Mouse (Mus musculus) heart, embryonic 14.5 days (tissue): ENCODE results near the gene Arhgef17. TPM values are rescaled to one million over a fixed set of nuclear protein-coding genes. Genes with fewer than 3 reads are reported as not detected.
A peak's percentile ranks its signal among the peaks of the same experiment; 100 is the strongest.

Experiments
- ATAC-seq: fragments of 200-750 bp; cut with Nextera tagmentation; 2 replicates; pipeline ENCODE4 v1.8.0; 2017; ENCODE audit warnings: low read depth, moderate TSS enrichment; ENCODE audit not compliant: insufficient number of reproducible peaks, insufficient read depth, low FRiP score
- H3K27ac ChIP-seq, 2 experiments: fragments of 200-500 bp in 1 of 2; fragments of 300-500 bp in 1 of 2; sonication (generic) in 1 of 2; replicated peaks in 1 of 2; 2 replicates each; pipeline ENCODE4 v1.5.1; 2012 to 2014; ENCODE audit warnings: low read depth in 2 of 2, low read length in 2 of 2, control low read depth in 1 of 2, mild to moderate bottlenecking in 1 of 2, mixed read lengths in 1 of 2; ENCODE audit not compliant: control insufficient read depth in 1 of 2, insufficient read depth in 1 of 2
- H3K27me3 ChIP-seq: fragments of 300-500 bp; sonication (generic); 2 replicates; pipeline ENCODE4 v1.6.1; 2014; ENCODE audit warnings: mild to moderate bottlenecking, low read length, control low read depth; ENCODE audit not compliant: control insufficient read depth, insufficient read depth
- H3K36me3 ChIP-seq: fragments of 300-500 bp; sonication (generic); 2 replicates; pipeline ENCODE4 v1.6.1; 2014; ENCODE audit warnings: mild to moderate bottlenecking, control low read depth, low read length, mixed read lengths; ENCODE audit not compliant: control insufficient read depth, insufficient read depth
- H3K4me1 ChIP-seq, 2 experiments: fragments of 200-500 bp in 1 of 2; fragments of 300-500 bp in 1 of 2; sonication (generic) in 1 of 2; 2 replicates each; pipeline ENCODE4 v1.6.1; 2012 to 2014; ENCODE audit warnings: low read length in 2 of 2, control low read depth in 1 of 2, mixed read lengths in 1 of 2; ENCODE audit not compliant: control insufficient read depth in 2 of 2, insufficient read depth in 2 of 2
- H3K4me2 ChIP-seq: fragments of 300-500 bp; sonication (generic); 2 replicates; pipeline ENCODE4 v1.6.1; 2014; ENCODE audit warnings: mild to moderate bottlenecking, low read length
- H3K4me3 ChIP-seq, 2 experiments: fragments of 200-500 bp in 1 of 2; fragments of 300-500 bp in 1 of 2; sonication (generic) in 1 of 2; 2 replicates each; pipeline ENCODE4 v1.5.1; 2012 to 2014; ENCODE audit warnings: low read length in 2 of 2, mild to moderate bottlenecking in 2 of 2, control low read depth in 1 of 2, low read depth in 1 of 2, moderate library complexity in 1 of 2; ENCODE audit not compliant: control insufficient read depth in 1 of 2, insufficient read depth in 1 of 2
- H3K9ac ChIP-seq: fragments of 300-500 bp; sonication (generic); 2 replicates; pipeline ENCODE4 v1.6.1; 2014; ENCODE audit warnings: mild to moderate bottlenecking, low read length
- H3K9me3 ChIP-seq: fragments of 300-500 bp; sonication (generic); 2 replicates; pipeline ENCODE4 v1.6.1; 2016; ENCODE audit warnings: low read length, control low read depth; ENCODE audit not compliant: control insufficient read depth
- WGBS: fragments of 180-500 bp; shearing (Covaris S2); extraction: QIAGEN DNeasy Blood & Tissue Kit; methylation state at CpG from one replicate; pipeline ENCODE4 v1.1.7; 2014; 5-methylcytosine and 5-hydroxymethylcytosine counted together
- polyA plus RNA-seq: library from polyadenylated mRNA; unstranded; fragments of >200 nt; fragmentation: Nextera tagmentation; extraction: Ambion mirVana; gene quantifications from 2 replicates; pipeline ENCODE4 v1.2.1, GENCODE M21; 2014

Gene Arhgef17
- polyA plus RNA-seq, 1 experiment from 2014 or later: 8.9 TPM

DNA sequence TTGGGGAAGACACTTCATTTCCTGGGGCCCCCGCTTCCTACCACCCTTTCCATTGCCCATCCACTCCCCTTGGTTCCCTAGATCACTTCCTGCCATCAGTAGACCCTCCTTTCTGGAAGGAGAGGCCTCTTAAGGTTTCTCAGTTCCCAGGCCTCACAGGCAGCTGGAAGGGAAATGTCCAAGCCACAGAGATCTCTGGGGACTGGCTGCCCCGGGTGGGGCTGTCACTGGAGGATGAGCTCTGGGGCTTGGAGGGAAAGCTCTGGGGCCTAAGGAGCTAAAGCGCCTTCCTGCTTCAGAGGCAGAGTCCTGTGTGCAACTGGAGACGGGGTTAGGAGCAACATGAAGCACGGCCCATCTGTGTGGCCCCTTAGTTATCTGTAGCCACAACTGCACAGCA, 27.3 kb downstream of the Arhgef17 start:
- H3K4me3 ChIP-seq: no peak overlapping the region
- no peaks in the 10 kb centered on the region for H3K9me3 ChIP-seq
- no peak overlapping the region for H3K4me2 ChIP-seq
- H3K9ac ChIP-seq: no peak overlapping the region
- H3K4me1 ChIP-seq: peaks cover 6 to 26% of the 10 kb centered on the region in 2 experiments
- H3K27me3 ChIP-seq: no peaks in the 10 kb centered on the region
- no peak overlapping the region for H3K27ac ChIP-seq
- no peak for ATAC-seq
- WGBS: 79% methylated on average over 5 of the region's 5 CpGs
- H3K36me3 ChIP-seq: peaks cover 12% of the 10 kb centered on the region; the same call in 1 of the 2 replicates

DNA sequence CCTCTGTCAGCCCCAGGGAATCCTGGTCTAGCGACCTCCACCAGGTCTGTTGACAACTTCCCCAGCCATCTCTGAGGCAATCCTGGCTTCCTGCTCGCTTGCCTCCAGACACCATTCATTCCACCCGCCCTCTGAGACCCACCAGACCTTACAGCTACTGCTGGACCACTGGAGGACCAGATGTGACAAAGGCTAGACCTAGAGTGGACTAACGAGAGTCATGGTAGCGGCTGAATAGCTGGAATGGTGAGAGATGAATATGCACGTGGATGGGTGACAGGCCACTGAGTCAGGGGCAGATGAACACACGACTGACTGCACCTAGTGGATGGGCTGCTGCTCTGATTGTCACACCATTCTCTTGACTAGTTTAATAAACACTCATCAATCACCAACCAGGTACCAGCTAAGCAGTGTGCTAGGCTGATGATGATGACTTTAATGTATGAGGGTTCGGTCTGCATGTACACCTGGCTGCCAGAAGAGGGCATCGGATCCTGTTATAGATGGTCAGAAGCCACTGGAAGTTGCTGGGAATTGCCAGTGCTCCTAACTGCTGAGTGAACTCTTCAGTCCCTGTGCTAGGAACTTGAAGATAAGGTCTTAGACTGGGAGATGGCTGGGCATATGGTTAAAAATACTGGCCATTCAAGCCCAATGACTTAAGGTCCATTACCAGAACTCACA, 29.3 kb downstream of the Arhgef17 start:
- H3K4me3 ChIP-seq: no peak overlapping the region
- H3K27ac ChIP-seq: no peak overlapping the region
- no peak overlapping the region for H3K9ac ChIP-seq
- WGBS: 76% methylated on average over 9 of the region's 9 CpGs
- peaks cover 0 to 9% of the 10 kb centered on the region in 2 experiments; a peak in 3 of 4 replicates for H3K4me1 ChIP-seq
- H3K36me3 ChIP-seq: peaks cover 12% of the 10 kb centered on the region; the same call in 1 of the 2 replicates
- H3K9me3 ChIP-seq: no peaks in the 10 kb centered on the region
- no peak overlapping the region for H3K4me2 ChIP-seq
- no peaks in the 10 kb centered on the region for H3K27me3 ChIP-seq
- ATAC-seq: no peak

DNA sequence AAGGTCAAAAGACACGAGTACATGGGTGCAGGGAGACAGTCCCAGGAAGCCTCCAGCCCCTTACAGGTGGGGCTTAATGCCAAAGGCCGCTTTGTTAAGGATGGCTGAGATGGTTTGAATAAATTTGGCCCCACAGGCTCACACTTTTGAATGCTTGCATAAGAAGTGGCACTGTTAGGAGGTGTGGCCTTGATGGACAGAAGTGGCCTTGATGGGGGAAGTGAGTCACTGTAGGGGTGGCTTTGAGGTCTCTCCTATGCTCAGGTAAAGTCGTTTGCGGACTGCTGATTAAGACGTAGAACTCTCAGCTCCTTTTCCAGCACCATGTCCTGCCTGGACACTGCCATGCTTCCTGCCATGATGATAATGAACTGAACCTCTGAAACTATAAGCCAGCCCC, 34.1 kb downstream of the Arhgef17 start:
- H3K9me3 ChIP-seq: no peaks in the 10 kb centered on the region
- no peak overlapping the region for H3K4me2 ChIP-seq
- no peaks in the 10 kb centered on the region for H3K27me3 ChIP-seq
- no peak overlapping the region for H3K9ac ChIP-seq
- 0 out of 2 replicates have a peak, but pooled peaks cover 7% of the 10 kb centered on the region for H3K36me3 ChIP-seq
- ATAC-seq: no peak
- peaks cover 19 to 28% of the 10 kb centered on the region in 2 experiments for H3K4me1 ChIP-seq
- H3K27ac ChIP-seq: no peak overlapping the region
- WGBS: 74% methylated on average over 5 of the region's 5 CpGs
- H3K4me3 ChIP-seq: no peak overlapping the region

DNA sequence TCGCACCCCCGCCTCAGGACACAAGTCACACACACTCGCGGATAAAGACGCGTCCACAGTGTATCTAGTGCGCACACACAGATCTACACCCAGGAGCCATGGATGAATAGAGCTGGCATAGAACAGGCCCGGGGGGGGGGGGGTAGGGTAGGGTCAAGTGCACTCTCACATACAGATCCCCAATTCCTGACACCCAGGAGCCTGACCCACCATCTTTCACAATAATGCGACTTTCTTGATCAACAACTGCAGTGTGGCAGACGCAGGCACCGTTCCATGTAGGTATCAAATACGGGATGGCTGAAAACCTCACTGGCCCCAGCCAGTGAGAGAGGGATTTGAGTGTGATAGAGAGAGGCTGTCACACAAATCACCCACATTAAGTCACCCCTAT, 37.1 kb downstream of the Arhgef17 start:
- ATAC-seq: no peak
- no peaks in the 10 kb centered on the region for H3K27me3 ChIP-seq
- WGBS: 3% methylated on average over 12 of the region's 12 CpGs
- H3K4me2 ChIP-seq: peak overlapping the region; percentile 98
- peaks cover 21 to 30% of the 10 kb centered on the region in 2 experiments for H3K4me1 ChIP-seq
- no peaks in the 10 kb centered on the region for H3K9me3 ChIP-seq
- no peak overlapping the region for H3K27ac ChIP-seq
- H3K36me3 ChIP-seq: peaks cover 13% of the 10 kb centered on the region
- H3K4me3 ChIP-seq: peak overlapping the region; percentile 55 to 56
- H3K9ac ChIP-seq: peak overlapping the region; percentile 78

DNA sequence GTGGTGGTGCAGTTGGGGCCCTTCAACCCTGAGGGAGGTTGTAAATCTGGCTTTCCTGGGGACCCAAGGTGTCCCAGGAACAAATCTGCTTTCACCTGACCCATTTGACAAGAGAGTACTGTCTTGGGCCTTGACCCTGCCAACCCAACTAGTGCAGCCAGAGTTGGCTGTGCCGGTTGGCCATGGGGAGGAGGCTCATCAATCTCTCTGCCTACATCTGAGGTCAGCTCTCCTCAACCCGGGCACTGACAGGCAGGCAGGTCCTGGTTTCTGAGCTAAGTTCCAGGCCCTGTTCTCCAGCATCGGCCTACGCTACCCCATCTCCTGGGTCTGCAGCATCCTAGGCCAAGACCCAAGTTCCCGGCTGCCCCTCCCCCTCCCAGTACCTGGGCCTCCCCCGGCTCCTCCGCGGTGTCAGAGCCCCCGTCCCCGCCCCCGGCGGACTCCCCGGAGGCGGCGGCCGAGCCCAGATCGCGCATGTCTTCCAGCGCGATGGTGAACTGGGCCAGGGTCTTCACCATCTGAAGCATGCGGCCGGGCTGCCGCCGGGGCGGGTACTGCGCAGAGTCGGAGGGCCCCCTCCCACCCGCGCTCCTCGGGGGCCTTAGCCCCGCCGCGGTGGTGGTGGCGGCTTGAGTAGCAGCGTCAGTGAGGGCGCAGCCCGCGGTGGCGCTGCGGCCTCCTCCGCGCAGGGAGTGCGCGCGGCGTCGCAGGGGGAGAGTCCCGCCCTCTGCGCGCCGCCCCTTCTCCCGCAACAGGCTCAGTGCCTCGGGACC, 37.7 kb downstream of the Arhgef17 start:
- Histone ChIP-seq H3K4me2 (peak overlapping the region; percentile 98), H3K9ac (peak overlapping the region; percentile 78), H3K27me3 (no peaks in the 10 kb centered on the region), H3K4me3 (peak overlapping the region; percentile 55 to 56), H3K9me3 (no peaks in the 10 kb centered on the region), H3K27ac (peak overlapping the region in 1 of 2 experiments; percentile 47; a peak in 2 of 4 replicates), H3K36me3 (peaks cover 19% of the 10 kb centered on the region), H3K4me1 (peaks cover 21 to 30% of the 10 kb centered on the region in 2 experiments)
- ATAC-seq: peak; percentile 25; the same call in 1 of the 2 replicates
- 6% methylated on average over 51 of the region's 53 CpGs for WGBS

DNA sequence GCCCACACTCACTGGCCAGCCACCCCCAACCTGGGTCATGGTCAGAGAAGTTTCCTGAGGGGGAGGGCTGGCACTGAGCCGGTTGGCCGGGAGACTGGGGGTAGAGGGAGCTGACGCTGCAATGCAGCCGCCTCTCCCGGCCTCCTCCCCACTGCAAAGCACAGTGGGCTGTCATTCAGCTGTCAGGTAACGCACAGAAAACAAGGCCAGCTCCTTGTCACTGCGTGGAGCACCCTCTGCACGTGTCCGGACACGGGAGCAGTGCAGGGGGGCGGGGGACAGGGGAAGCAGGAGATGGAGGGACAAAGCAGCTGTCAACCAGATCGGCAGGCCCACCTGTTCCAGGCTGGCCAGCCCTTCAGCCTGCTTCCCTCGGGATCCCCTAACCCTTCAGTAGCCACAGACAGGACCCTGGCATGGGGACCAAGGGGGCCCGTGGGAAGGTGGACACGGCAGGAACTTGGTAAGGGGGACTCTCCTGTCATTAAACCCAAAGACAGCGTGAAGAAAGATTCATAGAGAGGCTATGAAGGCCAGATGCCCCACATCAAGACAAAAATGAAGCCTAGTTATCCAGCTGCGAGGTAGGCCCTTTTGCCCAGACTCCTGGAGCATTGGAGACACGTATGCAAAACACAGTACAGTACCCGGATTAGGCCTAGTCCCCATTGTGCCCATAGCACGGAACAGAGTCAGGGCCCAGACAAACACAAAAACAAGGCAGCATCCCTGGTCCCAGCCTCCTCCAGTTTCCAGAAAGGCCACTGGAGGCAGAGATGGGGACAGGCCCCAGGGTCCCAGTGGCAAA, 38.5 kb downstream of the Arhgef17 start:
- Histone ChIP-seq H3K9ac (peak overlapping the region; percentile 78; the same call in 1 of the 2 replicates), H3K36me3 (peaks cover 27% of the 10 kb centered on the region), H3K4me2 (peak overlapping the region; percentile 98), H3K9me3 (no peaks in the 10 kb centered on the region), H3K4me3 (no peak overlapping the region), H3K27ac (peak overlapping the region; percentile 29 to 47; a peak in 3 of 4 replicates), H3K4me1 (peaks cover 21 to 30% of the 10 kb centered on the region in 2 experiments), H3K27me3 (no peaks in the 10 kb centered on the region)
- peak; percentile 11; the same call in 1 of the 2 replicates for ATAC-seq
- 34% methylated on average over 20 of the region's 20 CpGs for WGBS

DNA sequence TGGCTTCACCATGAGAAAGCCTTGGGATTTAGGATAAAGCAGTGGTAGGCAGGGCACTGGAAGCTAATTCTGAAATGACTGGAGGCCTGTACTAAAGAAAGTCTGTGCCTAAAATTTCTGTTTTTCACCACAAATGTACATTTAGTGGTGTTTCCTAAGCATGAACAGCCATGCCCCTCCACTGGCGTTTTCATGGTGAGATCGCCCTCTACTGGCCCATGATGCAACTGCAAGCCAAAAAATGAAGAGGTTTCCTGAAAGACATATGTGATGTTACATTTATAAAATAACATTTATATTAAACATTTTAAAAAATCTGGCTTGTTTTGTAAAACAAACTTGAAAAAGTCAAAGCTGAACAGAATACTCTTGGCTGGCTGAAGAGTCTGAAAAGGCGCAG, 45.4 kb downstream of the Arhgef17 start:
- Histone ChIP-seq H3K9me3 (no peaks in the 10 kb centered on the region), H3K27me3 (no peaks in the 10 kb centered on the region), H3K27ac (no peak overlapping the region), H3K4me2 (no peak overlapping the region), H3K4me1 (no peaks in the 10 kb centered on the region), H3K4me3 (no peak overlapping the region), H3K9ac (no peak overlapping the region), H3K36me3 (peaks cover 76% of the 10 kb centered on the region)
- WGBS: 30% methylated on average over 3 of the region's 3 CpGs
- ATAC-seq: no peak
